Mouse (Mus musculus) liver, embryonic 15.5 days (tissue): ENCODE results near the gene Cyth4. TPM values are rescaled to one million over a fixed set of nuclear protein-coding genes. Genes with fewer than 3 reads are reported as not detected.

Source experiments
- ATAC-seq: fragments of 200-750 bp; cut with Nextera tagmentation; 2 replicates; pipeline ENCODE4 v1.8.0; 2017; ENCODE audit warnings: moderate number of reproducible peaks, mild to moderate bottlenecking, moderate library complexity; ENCODE audit not compliant: insufficient read depth
- H3K27ac ChIP-seq: fragments of 300-500 bp; sonication (generic); replicated peaks from 2 replicates; pipeline ENCODE4 v1.5.1; 2015; ENCODE audit warnings: mild to moderate bottlenecking, inconsistent platforms
- H3K27me3 ChIP-seq: fragments of 300-500 bp; sonication (generic); 2 replicates; pipeline ENCODE4 v1.6.1; 2015; ENCODE audit warnings: mild to moderate bottlenecking, inconsistent platforms
- H3K36me3 ChIP-seq: fragments of 300-500 bp; sonication (generic); replicated peaks from 2 replicates; pipeline ENCODE4 v1.6.1; 2015; ENCODE audit warnings: moderate library complexity, mild to moderate bottlenecking, inconsistent platforms
- H3K4me1 ChIP-seq: fragments of 300-500 bp; sonication (generic); replicated peaks from 2 replicates; pipeline ENCODE4 v1.6.1; 2015; ENCODE audit warnings: inconsistent platforms
- H3K4me2 ChIP-seq: fragments of 300-500 bp; sonication (generic); 2 replicates; pipeline ENCODE4 v1.6.1; 2015; ENCODE audit warnings: moderate library complexity, mild to moderate bottlenecking, inconsistent platforms
- H3K4me3 ChIP-seq: fragments of 300-500 bp; sonication (generic); replicated peaks from 2 replicates; pipeline ENCODE4 v1.5.1; 2015; ENCODE audit warnings: mild to moderate bottlenecking, inconsistent platforms
- H3K9ac ChIP-seq: fragments of 300-500 bp; sonication (generic); 2 replicates; pipeline ENCODE4 v1.6.1; 2015; ENCODE audit warnings: moderate library complexity, mild to moderate bottlenecking, inconsistent platforms
- H3K9me3 ChIP-seq: fragments of 300-500 bp; sonication (generic); replicated peaks from 2 replicates; pipeline ENCODE4 v1.6.1; 2016; ENCODE audit warnings: inconsistent platforms
- WGBS: fragments of 180-500 bp; shearing (Covaris S2); methylation state at CpG from one replicate; pipeline ENCODE4 v1.1.7; 2015; ENCODE audit warnings: mixed read lengths; ENCODE audit not compliant: insufficient replicate concordance; 5-methylcytosine and 5-hydroxymethylcytosine counted together
- polyA plus RNA-seq: library from polyadenylated mRNA; unstranded; fragments of >200 nt; fragmentation: Nextera tagmentation; extraction: Ambion mirVana; gene quantifications from 2 replicates; pipeline ENCODE4 v1.2.1, GENCODE M21; 2015

The Cyth4 gene
- polyA plus RNA-seq, 1 experiment from 2014 or later: 13.5 TPM

DNA sequence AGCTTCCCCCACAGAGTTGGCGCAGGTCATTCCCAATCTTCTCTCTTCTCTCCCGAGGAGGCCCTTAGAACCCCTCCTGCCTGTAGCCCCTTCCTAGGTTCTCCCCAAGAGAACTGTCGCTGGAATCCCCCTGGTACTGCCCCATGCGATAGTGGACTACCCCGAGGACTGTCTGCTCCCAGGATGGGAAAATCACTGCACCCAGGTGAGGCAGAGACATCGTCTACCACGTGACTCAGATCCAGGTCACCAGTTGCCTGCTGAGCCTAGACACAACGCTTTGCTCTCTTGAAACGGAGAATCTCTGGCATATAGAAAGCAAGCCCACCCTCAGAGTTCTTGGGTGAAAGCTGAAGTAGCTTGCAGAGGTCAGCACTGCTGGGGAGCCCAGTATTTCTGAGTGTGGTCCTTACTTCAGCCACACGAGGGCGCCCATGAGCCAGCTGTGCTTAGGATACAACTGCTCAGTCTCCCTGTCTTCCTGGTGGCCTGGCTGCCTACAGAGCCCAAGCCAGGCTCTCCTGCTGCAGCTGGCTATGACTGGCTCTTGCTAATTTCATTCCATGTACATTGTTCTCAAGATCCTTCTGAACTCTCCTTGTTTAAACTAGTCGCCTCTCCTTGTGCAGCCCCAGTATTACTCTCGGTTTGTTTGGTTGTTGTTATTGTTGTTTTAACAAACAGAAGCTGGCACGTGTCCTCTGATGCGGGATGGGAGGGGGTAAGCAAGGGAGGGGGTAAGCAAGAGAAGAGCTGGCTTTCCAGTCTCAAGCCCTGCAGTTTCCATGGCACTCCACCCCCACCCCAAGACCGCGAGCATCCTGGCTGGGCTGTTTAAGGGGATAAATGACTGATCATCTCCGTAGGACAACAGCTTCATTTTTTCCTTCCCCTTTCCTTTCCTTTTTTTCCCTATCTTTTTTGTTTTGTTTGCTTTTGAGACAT lies 9.5 kb upstream of the Cyth4 start:
- Histone ChIP-seq H3K9ac (no peak overlapping the region), H3K9me3 (no peaks in the 10 kb centered on the region), H3K4me3 (no peak overlapping the region), H3K27me3 (no peaks in the 10 kb centered on the region), H3K36me3 (no peaks in the 10 kb centered on the region), H3K27ac (no peak overlapping the region), H3K4me2 (no peak overlapping the region), H3K4me1 (peaks cover 16% of the 10 kb centered on the region)
- peak; percentile 45 for ATAC-seq
- 48% methylated on average over 18 of the region's 18 CpGs for WGBS

DNA sequence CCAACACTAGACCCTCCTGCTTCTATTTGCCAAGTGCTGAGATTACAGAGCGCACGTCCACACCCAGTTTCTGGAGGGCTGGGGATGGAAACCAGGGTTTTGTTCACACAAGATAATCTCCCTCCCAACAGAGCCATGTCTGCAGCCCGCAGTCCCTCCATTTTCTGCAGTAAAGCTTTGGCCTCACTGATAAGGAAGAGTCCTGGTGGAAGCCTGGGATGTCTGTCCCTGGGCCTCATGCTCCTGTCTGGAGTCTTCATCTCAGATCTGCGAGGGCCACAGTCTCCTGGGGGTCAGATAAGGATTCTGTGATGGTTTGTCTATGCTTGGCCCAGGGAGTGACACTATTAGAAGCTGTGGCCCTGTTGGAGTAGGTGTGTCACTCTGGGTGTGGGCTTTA lies 8.8 kb upstream of the Cyth4 start:
- ATAC-seq: 0 out of 2 replicates have a peak, but pooled peaks have one; percentile 14
- Histone ChIP-seq H3K4me3 (no peak overlapping the region), H3K9ac (no peak overlapping the region), H3K36me3 (no peaks in the 10 kb centered on the region), H3K4me1 (peaks cover 16% of the 10 kb centered on the region), H3K27ac (no peak overlapping the region), H3K9me3 (no peaks in the 10 kb centered on the region), H3K4me2 (no peak overlapping the region), H3K27me3 (no peaks in the 10 kb centered on the region)
- 22% methylated on average over 4 of the region's 4 CpGs for WGBS

DNA sequence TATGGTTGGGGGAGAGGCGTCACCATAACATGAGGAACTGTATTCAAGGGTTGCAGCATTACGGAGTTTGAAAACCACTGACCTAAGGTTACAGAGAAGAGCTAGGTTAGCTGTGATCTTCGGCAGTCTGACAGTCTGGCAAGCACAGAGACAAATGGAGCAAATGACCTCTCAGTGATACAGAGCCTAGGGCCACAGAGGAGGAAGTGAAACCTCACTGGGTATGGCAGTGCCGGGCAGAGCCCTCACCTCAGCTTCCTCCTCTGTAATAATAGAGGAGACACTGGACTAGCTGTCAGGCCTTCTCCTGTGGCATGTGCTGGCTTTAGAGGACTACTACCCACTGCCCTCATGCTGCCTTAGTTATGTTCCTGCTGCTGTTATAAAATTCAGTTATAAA lies 7.9 kb upstream of the Cyth4 start:
- no peak overlapping the region for H3K4me2 ChIP-seq
- H3K36me3 ChIP-seq: no peaks in the 10 kb centered on the region
- peaks cover 16% of the 10 kb centered on the region for H3K4me1 ChIP-seq
- H3K9ac ChIP-seq: no peak overlapping the region
- WGBS: 39% methylated on average over 4 of the region's 4 CpGs
- no peak overlapping the region for H3K4me3 ChIP-seq
- no peaks in the 10 kb centered on the region for H3K27me3 ChIP-seq
- ATAC-seq: peak; percentile 38; the same call in 1 of the 2 replicates
- H3K27ac ChIP-seq: no peak overlapping the region
- H3K9me3 ChIP-seq: no peaks in the 10 kb centered on the region

DNA sequence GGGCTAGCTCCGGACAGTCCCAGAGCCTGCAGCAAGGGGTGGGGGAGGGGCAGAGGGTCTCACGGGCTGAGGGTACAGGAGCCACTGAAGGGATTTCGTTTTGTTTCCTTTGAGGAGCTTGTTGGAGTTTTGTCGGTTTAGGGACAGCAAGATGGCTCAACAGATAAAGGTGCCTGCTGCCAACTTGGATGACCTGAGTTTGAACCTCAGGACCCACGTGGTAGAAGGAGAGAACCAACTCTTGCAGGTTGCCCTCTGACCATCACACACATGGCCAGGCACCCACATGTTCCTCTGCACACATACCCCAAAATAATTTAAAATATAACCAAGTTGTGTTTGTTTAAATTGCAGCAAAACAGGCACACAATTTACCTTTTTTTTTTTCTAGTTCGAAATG lies 6.9 kb upstream of the Cyth4 start:
- H3K27ac ChIP-seq: no peak overlapping the region
- peaks cover 16% of the 10 kb centered on the region for H3K4me1 ChIP-seq
- no peak overlapping the region for H3K9ac ChIP-seq
- no peak overlapping the region for H3K4me3 ChIP-seq
- ATAC-seq: no peak
- H3K9me3 ChIP-seq: no peaks in the 10 kb centered on the region
- H3K4me2 ChIP-seq: no peak overlapping the region
- 37% methylated on average over 6 of the region's 6 CpGs for WGBS
- H3K27me3 ChIP-seq: no peaks in the 10 kb centered on the region
- no peaks in the 10 kb centered on the region for H3K36me3 ChIP-seq

DNA sequence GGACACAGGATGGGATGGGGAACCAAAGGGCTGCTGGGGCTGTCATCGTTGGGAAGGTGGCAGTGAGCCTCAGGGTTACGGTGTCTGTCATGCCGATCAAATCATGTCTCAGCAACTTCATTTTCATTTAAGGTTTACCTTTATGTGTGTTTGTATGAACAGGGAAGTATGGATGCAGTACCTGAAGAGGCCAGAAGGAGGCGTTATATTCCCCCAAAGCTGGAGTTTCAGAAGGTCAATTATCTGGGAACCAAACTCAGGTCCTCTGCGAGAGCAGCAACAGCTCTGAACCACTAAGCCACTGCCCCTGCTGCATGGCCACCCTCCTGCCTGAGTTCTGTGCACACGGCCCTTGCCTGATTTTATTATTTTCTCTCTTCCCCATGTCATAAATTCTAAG lies 6.1 kb upstream of the Cyth4 start:
- no peaks in the 10 kb centered on the region for H3K9me3 ChIP-seq
- H3K9ac ChIP-seq: no peak overlapping the region
- no peak for ATAC-seq
- H3K4me3 ChIP-seq: no peak overlapping the region
- H3K4me1 ChIP-seq: peaks cover 16% of the 10 kb centered on the region
- WGBS: 58% methylated on average over 6 of the region's 6 CpGs
- H3K27ac ChIP-seq: no peak overlapping the region
- no peak overlapping the region for H3K4me2 ChIP-seq
- no peaks in the 10 kb centered on the region for H3K36me3 ChIP-seq
- no peaks in the 10 kb centered on the region for H3K27me3 ChIP-seq

DNA sequence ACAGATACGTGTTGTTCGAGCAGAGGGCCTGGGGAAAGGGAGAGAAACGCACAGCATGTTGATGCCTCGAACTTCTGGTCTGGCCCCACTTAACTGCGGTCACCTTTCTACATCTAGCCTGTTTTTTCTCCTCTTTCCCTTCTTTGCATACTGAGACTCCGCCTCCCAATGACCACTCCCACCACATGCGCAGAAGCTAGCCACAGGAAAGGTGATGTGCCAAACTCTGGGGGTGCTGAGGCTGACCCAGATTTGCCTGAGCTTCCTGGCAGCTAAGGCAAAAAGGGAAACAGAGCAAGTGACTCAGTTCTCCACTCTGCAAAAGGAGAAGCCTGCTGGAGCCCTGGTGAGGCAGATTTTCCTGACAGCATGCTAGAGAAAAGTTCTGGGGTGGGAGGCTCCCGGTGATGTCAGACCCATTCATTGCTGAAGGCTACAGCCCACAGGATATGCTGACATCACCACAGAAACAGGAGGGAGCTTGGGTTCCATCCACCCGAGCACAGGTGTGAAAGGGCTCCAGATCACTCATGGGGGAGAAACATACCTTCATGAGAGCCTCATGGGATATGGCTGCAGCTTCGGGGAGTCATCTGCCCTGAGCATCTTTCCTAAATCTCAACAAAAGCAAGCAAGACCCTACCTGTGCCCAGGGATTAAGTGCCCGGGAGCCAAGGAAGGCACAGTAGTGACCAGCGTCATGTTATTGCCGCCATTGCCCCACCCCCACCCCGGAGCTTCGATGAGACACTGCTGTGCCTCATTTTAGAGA lies 5.0 kb upstream of the Cyth4 start:
- ATAC-seq: no peak
- 45% methylated on average over 15 of the region's 15 CpGs for WGBS
- Histone ChIP-seq H3K27me3 (no peaks in the 10 kb centered on the region), H3K9ac (no peak overlapping the region), H3K27ac (no peak overlapping the region), H3K4me2 (no peak overlapping the region), H3K4me3 (no peak overlapping the region), H3K9me3 (no peaks in the 10 kb centered on the region), H3K4me1 (peaks cover 16% of the 10 kb centered on the region), H3K36me3 (no peaks in the 10 kb centered on the region)

DNA sequence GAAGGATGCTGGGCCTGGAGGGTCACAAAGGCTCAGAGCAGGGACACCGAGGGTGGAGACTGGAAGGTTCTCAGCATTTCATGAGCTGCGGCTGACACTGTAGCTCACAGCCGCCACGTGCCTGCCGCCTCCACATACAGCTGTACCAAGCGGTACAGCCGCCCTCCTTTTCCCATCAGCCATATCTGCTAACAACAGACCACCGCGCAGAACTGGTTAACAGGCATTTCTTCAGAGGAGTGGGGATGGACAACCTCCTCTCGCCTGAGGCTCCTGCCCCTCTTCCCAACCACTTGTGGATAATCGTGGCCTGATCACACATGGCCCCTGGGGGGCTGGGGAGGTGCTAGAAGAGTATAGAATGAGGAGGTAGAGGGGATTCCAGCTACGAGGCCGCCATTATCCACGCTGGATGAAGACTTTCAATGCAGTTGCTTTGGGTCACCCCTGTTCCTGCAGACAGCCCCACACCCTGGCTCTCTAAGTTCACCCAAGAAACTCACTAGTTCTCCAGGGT lies 4.3 kb upstream of the Cyth4 start:
- Histone ChIP-seq H3K36me3 (no peaks in the 10 kb centered on the region), H3K4me3 (no peak overlapping the region), H3K4me1 (peaks cover 15% of the 10 kb centered on the region), H3K4me2 (no peak overlapping the region), H3K9me3 (no peaks in the 10 kb centered on the region), H3K27me3 (no peaks in the 10 kb centered on the region), H3K9ac (no peak overlapping the region), H3K27ac (no peak overlapping the region)
- no peak for ATAC-seq
- 65% methylated on average over 14 of the region's 14 CpGs for WGBS

DNA sequence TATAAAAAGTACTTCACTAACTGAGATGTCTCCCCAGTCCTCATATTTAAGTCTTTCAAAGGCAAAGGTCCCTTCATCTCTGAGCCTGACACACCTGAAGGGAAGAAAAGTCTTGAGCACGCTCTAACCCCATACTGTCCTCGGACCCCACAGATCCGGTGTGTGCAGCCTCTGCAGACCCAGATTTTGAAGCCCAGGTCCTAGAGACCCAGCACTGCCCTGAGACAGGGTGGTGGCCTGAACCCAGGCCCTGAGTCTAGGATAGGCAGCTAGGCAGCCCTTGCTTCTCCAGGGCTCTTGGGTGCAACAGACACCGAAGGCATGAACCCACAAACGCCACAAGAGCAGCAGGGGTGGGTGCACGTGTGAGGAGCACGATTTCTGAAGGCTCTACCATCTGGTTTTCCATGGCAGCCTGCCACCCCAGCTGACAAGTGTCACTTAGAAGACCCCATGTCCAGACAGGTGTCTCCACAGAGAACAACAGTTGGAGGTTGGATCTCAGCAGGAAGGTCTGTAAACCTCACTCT lies 2.9 kb upstream of the Cyth4 start:
- Histone ChIP-seq H3K4me1 (peaks cover 7% of the 10 kb centered on the region; the same call in 1 of the 2 replicates), H3K27ac (no peak overlapping the region), H3K36me3 (no peaks in the 10 kb centered on the region), H3K4me2 (no peak overlapping the region), H3K4me3 (no peak overlapping the region), H3K9ac (no peak overlapping the region), H3K27me3 (no peaks in the 10 kb centered on the region), H3K9me3 (no peaks in the 10 kb centered on the region)
- whole genome bisulfite sequencing: 55% methylated on average over 7 of the region's 7 CpGs
- no peak for ATAC-seq

DNA sequence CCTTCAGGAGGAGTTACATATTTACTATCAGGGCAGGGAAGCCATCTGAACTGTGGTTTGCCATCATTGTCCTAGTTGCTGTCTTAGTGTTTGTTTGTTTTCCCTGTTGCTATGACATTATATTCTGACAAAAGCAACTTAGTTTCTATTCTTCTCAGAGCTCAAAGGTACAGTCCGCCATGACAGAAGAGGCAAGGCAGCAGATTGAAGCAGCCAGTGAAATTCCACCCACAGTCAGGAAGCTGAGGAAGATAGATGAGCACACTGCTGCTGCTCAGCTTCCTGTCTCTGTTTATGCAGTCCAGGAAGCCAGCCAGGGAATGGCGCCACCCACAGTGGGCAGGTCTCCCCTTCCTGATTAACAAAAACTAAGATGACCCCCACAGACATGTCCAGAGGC lies 2.0 kb upstream of the Cyth4 start:
- H3K9ac ChIP-seq: no peak overlapping the region
- 68% methylated on average over 2 of the region's 2 CpGs for WGBS
- no peak overlapping the region for H3K4me2 ChIP-seq
- H3K27ac ChIP-seq: no peak overlapping the region
- ATAC-seq: no peak
- H3K4me3 ChIP-seq: no peak overlapping the region
- H3K36me3 ChIP-seq: no peaks in the 10 kb centered on the region
- no peaks in the 10 kb centered on the region for H3K27me3 ChIP-seq
- no peaks in the 10 kb centered on the region for H3K9me3 ChIP-seq
- peaks cover 7% of the 10 kb centered on the region; the same call in 1 of the 2 replicates for H3K4me1 ChIP-seq

DNA sequence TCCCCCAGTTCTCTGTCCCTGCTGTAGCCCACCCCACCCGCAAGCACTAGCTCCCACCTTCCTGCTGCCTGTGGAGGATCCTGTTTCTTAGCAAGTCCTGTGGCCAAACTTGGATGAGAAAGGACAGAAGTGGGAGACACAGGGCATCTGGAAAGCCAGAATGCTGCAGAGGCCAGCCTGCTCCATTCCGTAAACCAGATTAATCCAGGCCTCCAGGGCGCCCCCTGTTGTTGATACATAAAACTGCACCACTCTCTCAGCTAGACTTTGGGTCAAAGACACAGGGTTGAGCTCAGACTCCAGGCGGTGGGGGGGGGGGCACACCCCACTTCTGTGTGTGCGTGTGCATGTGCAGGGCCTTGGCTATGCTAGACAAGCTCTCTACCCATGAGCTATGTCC lies 1.4 kb upstream of the Cyth4 start:
- Histone ChIP-seq H3K27me3 (no peaks in the 10 kb centered on the region), H3K9ac (no peak overlapping the region), H3K27ac (no peak overlapping the region), H3K36me3 (no peaks in the 10 kb centered on the region), H3K4me1 (peaks cover 6% of the 10 kb centered on the region; the same call in 1 of the 2 replicates), H3K4me3 (no peak overlapping the region), H3K9me3 (no peaks in the 10 kb centered on the region), H3K4me2 (no peak overlapping the region)
- no peak for ATAC-seq
- 57% methylated on average over 5 of the region's 5 CpGs for WGBS

DNA sequence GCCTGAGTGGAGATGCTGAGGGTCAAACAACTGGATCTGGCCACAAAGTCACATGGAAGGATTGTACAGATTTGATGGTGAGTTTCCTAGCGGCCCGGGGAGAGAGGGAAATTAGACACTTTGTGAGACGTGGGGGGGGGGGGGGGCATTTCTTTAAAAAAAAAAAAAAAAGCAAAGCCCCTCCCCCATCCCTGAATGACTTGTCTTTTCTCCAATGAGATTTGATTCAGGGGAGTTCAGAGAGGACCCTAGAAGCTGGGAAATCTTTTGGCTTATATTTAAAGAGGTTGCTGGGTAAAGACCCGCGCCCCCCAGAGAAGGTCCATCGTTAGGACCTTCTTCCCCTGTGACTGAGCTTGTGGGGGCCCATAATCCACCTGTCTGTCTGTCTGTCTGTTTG lies 343 bp upstream of the Cyth4 start:
- Histone ChIP-seq H3K9me3 (no peaks in the 10 kb centered on the region), H3K27me3 (no peaks in the 10 kb centered on the region), H3K9ac (no peak overlapping the region), H3K4me3 (0 out of 2 replicates have a peak overlapping the region, but pooled peaks have one; percentile 43), H3K4me1 (peaks cover 5% of the 10 kb centered on the region; the same call in 1 of the 2 replicates), H3K27ac (peak overlapping the region; percentile 67), H3K36me3 (no peaks in the 10 kb centered on the region), H3K4me2 (no peak overlapping the region; the same call in 1 of the 2 replicates)
- WGBS: 17% methylated on average over 6 of the region's 6 CpGs
- no peak for ATAC-seq
